Mouse (Mus musculus) subcutaneous adipose tissue, adult 2 months (tissue): ENCODE measurements around the gene Scgb2b3. TPM values are rescaled to one million over a fixed set of nuclear protein-coding genes. Genes with fewer than 3 reads are reported as not detected.

Source experiments
- polyA plus RNA-seq: library from polyadenylated mRNA; depleted of rRNA; stranded (reverse); fragments of >200 nt; gene quantifications from 2 replicates; pipeline ENCODE4 v1.2.3, GENCODE M21; 2012; ENCODE audit warnings: low replicate concordance; rRNA removed

The Scgb2b3 gene
- not detected in 2 replicates for polyA plus RNA-seq

GRCm38 (mm10) chr7:31362022-31362560 is at the start of gene Scgb2b3:
Gene Scgb2b3, minus strand, starts transcription at chr7:31362072.

GRCm38 (mm10) chr7:31375292-31375691 is 13.4 kb upstream of the Scgb2b3 start, which contains the start of gene Scgb1b3:
Gene Scgb1b3, plus strand, starts transcription at chr7:31375592.

Other genes with a start within 250 kb of the Scgb2b3 start
- gene Hpn, start 246.8 kb downstream of the Scgb2b3 start, polyA plus RNA-seq, result 3.1 and 15.4 TPM in 2 replicates
- 58.1 and 69.7 TPM in 2 replicates for gene Scn1b, start 235.1 kb downstream of the Scgb2b3 start, polyA plus RNA-seq
- 113 and 153 TPM in 2 replicates for gene Gramd1a, start 206.2 kb downstream of the Scgb2b3 start, polyA plus RNA-seq
- gene Scgb2b2, start 71.6 kb downstream of the Scgb2b3 start, polyA plus RNA-seq, result not detected in 2 replicates
- gene Scgb1b2, start 70.3 kb downstream of the Scgb2b3 start, polyA plus RNA-seq, result not detected in 2 replicates
- gene Scgb1b3, start 13.5 kb upstream of the Scgb2b3 start, polyA plus RNA-seq, result not detected in 2 replicates